Mouse (Mus musculus) adrenal gland, adult 18-20 months (tissue): Measurements from ENCODE around the gene Pgm3. TPM values are rescaled to one million over a fixed set of nuclear protein-coding genes. Genes with fewer than 3 reads are reported as not detected.
"Not testable (repeated sequence)": the region's sequence is repeated elsewhere in the genome, so short reads cannot be mapped to it uniquely, and the experiment has no call there.

ENCODE experiments used
- DNase-seq, 2 experiments: peaks; one replicate each; pipeline ENCODE4 v3.0.0; 2021 to 2022; ENCODE audit warnings: low spot score in 2 of 2
- long read RNA-seq, 2 experiments: library from polyadenylated mRNA; stranded (forward); transcript quantifications; one replicate each; pipeline ENCODE4 v2.0.0; 2021
- total RNA-seq, 2 experiments: library from RNA; stranded (reverse); gene quantifications; 1 replicate in 1 of 2; 2 replicates in 1 of 2; pipeline ENCODE4 v1.2.3; 2021

The Pgm3 gene
- 10 to 100 TPM; 32.2 to 42.6 TPM for total RNA-seq
- long read RNA-seq, experiment 1, transcript Pgm3-201 (13 exons, 2,666 nt) = major isoform, 15 of 16 reads
- long read RNA-seq, experiment 1, partial matches to known transcripts = 1 of 16 reads
- long read RNA-seq, experiment 1, other reads (novel, unspliced or antisense) = 0 of 16 reads
- long read RNA-seq, experiment 2, transcript Pgm3-201 (13 exons, 2,666 nt) = major isoform, 130 of 140 reads
- long read RNA-seq, experiment 2, partial matches to known transcripts = 4 of 140 reads
- long read RNA-seq, experiment 2, other reads (novel, unspliced or antisense) = 5 of 140 reads

- DNase-seq = peak; percentile 96 to 97
Observed at GRCm38 (mm10) chr9:86571540-86572135, at the start of gene Pgm3, which contains the start of gene Rwdd2a. Gene Pgm3 (minus strand): TSS chr9:86571842. Gene Rwdd2a (plus strand): TSS chr9:86571991.

GRCm38 (mm10) chr9:86619341-86620139, 47.9 kb upstream of the Pgm3 start:
- no peak for DNase-seq

- no peak for DNase-seq
Observed at GRCm38 (mm10) chr9:86617837-86618492, 46.3 kb upstream of the Pgm3 start.

GRCm38 (mm10) chr9:86615765-86616164, 44.1 kb upstream of the Pgm3 start:
- no peak for DNase-seq

GRCm38 (mm10) chr9:86612091-86612490, 40.4 kb upstream of the Pgm3 start:
- DNase-seq = no peak

GRCm38 (mm10) chr9:86605776-86606175, 34.1 kb upstream of the Pgm3 start:
- no peak for DNase-seq

GRCm38 (mm10) chr9:86599723-86600303, 28.2 kb upstream of the Pgm3 start:
- DNase-seq = peak in 1 of 2 experiments; percentile 3

GRCm38 (mm10) chr9:86596983-86597382, 25.3 kb upstream of the Pgm3 start:
- DNase-seq = not testable (repeated sequence)

- DNase-seq = not testable (repeated sequence)
Observed at GRCm38 (mm10) chr9:86594357-86594767, 22.7 kb upstream of the Pgm3 start.

- no peak for DNase-seq
Observed at GRCm38 (mm10) chr9:86592676-86593668, 21.3 kb upstream of the Pgm3 start.

- no peak for DNase-seq
Observed at GRCm38 (mm10) chr9:86587019-86587795, 15.6 kb upstream of the Pgm3 start.

- DNase-seq = peak; percentile 53 to 61
Observed at GRCm38 (mm10) chr9:86583740-86584139, 12.1 kb upstream of the Pgm3 start.

GRCm38 (mm10) chr9:86579657-86580056, 8.0 kb upstream of the Pgm3 start:
- no peak for DNase-seq

- DNase-seq = no peak
Observed at GRCm38 (mm10) chr9:86575178-86575577, 3.5 kb upstream of the Pgm3 start.

GRCm38 (mm10) chr9:86573616-86574303, 2.1 kb upstream of the Pgm3 start:
- DNase-seq = no peak

GRCm38 (mm10) chr9:86572636-86573291, 1.1 kb upstream of the Pgm3 start:
- peak; percentile 73 to 75 for DNase-seq

GRCm38 (mm10) chr9:86572196-86572595, 554 bp upstream of the Pgm3 start:
- peak in 1 of 2 experiments; percentile 46 for DNase-seq

GRCm38 (mm10) chr9:86570946-86571345, 696 bp downstream of the Pgm3 start:
- no peak for DNase-seq
